Mouse (Mus musculus): Measurements from ENCODE around the gene Hnrnpu. TPM values are rescaled to one million over a fixed set of nuclear protein-coding genes. Genes with fewer than 3 reads are reported as not detected.
A peak's percentile ranks its signal among the peaks of the same experiment; 100 is the strongest.

Hnrnpu gene
- polyA plus RNA-seq (2014; fragmentation: Nextera tagmentation; extraction: Ambion mirVana), result 378 and 384 TPM in 2 replicates

GRCm38 (mm10) chr1:178337551-178338317 lies at the start of gene Hnrnpu:
Gene Hnrnpu (minus strand): TSS chr1:178337797.
- DNase-seq (ENCODE audit: low spot score) (peak; percentile 93), ATAC-seq (replicated peaks; ENCODE audit: low FRiP score, low TSS enrichment, low read depth) (peak; percentile 82)
- peak within 1 kb of the TSS; percentile 100 for H3K4me3 ChIP-seq (ENCODE audit: low read depth, low read length)
- no peaks in the 10 kb centered on the region for H3K27me3 ChIP-seq (replicated peaks; ENCODE audit: control insufficient read depth, insufficient read depth, low read length)
- H3K9ac ChIP-seq (ENCODE audit: low read length), result peak within 1 kb of the TSS; percentile 100
- peaks cover 30% of the 10 kb centered on the region for H3K36me3 ChIP-seq (ENCODE audit: control insufficient read depth, insufficient read depth, low read length)
- H3K4me2 ChIP-seq (ENCODE audit: low read length), result peak within 1 kb of the TSS; percentile 76
- WGBS, result under 1% methylated on average over 72 of the region's 73 CpGs
- peaks cover 9% of the 10 kb centered on the region for H3K4me1 ChIP-seq (replicated peaks; ENCODE audit: control insufficient read depth, insufficient read depth, low read length)
- peak within 1 kb of the TSS; percentile 99 for H3K27ac ChIP-seq (ENCODE audit: low read depth)
- H3K9me3 ChIP-seq (ENCODE audit: control insufficient read depth, low read length), result no peaks in the 10 kb centered on the region

GRCm38 (mm10) chr1:178382165-178382564 lies 44.6 kb upstream of the Hnrnpu start:
- H3K36me3 ChIP-seq (ENCODE audit: control insufficient read depth, insufficient read depth, low read length), result no peaks in the 10 kb centered on the region
- H3K4me2 ChIP-seq (ENCODE audit: low read length), result no peak overlapping the region
- ATAC-seq (replicated peaks; ENCODE audit: low FRiP score, low TSS enrichment, low read depth) (no peak), DNase-seq (ENCODE audit: low spot score) (no peak)
- no peaks in the 10 kb centered on the region for H3K27me3 ChIP-seq (replicated peaks; ENCODE audit: control insufficient read depth, insufficient read depth, low read length)
- H3K9me3 ChIP-seq (ENCODE audit: control insufficient read depth, low read length), result no peaks in the 10 kb centered on the region
- H3K27ac ChIP-seq (ENCODE audit: low read depth), result no peak overlapping the region
- no peaks in the 10 kb centered on the region for H3K4me1 ChIP-seq (replicated peaks; ENCODE audit: control insufficient read depth, insufficient read depth, low read length)
- H3K9ac ChIP-seq (ENCODE audit: low read length), result no peak overlapping the region
- H3K4me3 ChIP-seq (ENCODE audit: low read depth, low read length), result no peak overlapping the region

GRCm38 (mm10) chr1:178379224-178379623 lies 41.6 kb upstream of the Hnrnpu start:
- no peak for ATAC-seq (replicated peaks; ENCODE audit: low FRiP score, low TSS enrichment, low read depth)
- DNase-seq (ENCODE audit: low spot score), result no peak
- Histone ChIP-seq H3K4me1 (replicated peaks; ENCODE audit: control insufficient read depth, insufficient read depth, low read length) (no peaks in the 10 kb centered on the region), H3K4me2 (ENCODE audit: low read length) (no peak overlapping the region), H3K36me3 (ENCODE audit: control insufficient read depth, insufficient read depth, low read length) (no peaks in the 10 kb centered on the region), H3K27me3 (replicated peaks; ENCODE audit: control insufficient read depth, insufficient read depth, low read length) (no peaks in the 10 kb centered on the region), H3K27ac (ENCODE audit: low read depth) (no peak overlapping the region), H3K9ac (ENCODE audit: low read length) (no peak overlapping the region), H3K4me3 (ENCODE audit: low read depth, low read length) (no peak overlapping the region), H3K9me3 (ENCODE audit: control insufficient read depth, low read length) (no peaks in the 10 kb centered on the region)
- WGBS, result 85% methylated on average over 1 of the region's 1 CpGs

GRCm38 (mm10) chr1:178378115-178378514 lies 40.5 kb upstream of the Hnrnpu start:
- no peaks in the 10 kb centered on the region for H3K36me3 ChIP-seq (ENCODE audit: control insufficient read depth, insufficient read depth, low read length)
- H3K27me3 ChIP-seq (replicated peaks; ENCODE audit: control insufficient read depth, insufficient read depth, low read length), result no peaks in the 10 kb centered on the region
- H3K4me1 ChIP-seq (replicated peaks; ENCODE audit: control insufficient read depth, insufficient read depth, low read length), result no peaks in the 10 kb centered on the region
- ATAC-seq (replicated peaks; ENCODE audit: low FRiP score, low TSS enrichment, low read depth), result no peak
- no peaks in the 10 kb centered on the region for H3K9me3 ChIP-seq (ENCODE audit: control insufficient read depth, low read length)
- no peak for DNase-seq (ENCODE audit: low spot score)
- 81% methylated on average over 3 of the region's 3 CpGs for WGBS
- no peak overlapping the region for H3K4me2 ChIP-seq (ENCODE audit: low read length)
- H3K4me3 ChIP-seq (ENCODE audit: low read depth, low read length), result no peak overlapping the region
- H3K27ac ChIP-seq (ENCODE audit: low read depth), result no peak overlapping the region
- H3K9ac ChIP-seq (ENCODE audit: low read length), result no peak overlapping the region

GRCm38 (mm10) chr1:178376907-178377306 lies 39.3 kb upstream of the Hnrnpu start:
- Histone ChIP-seq H3K4me2 (ENCODE audit: low read length) (no peak overlapping the region), H3K4me1 (replicated peaks; ENCODE audit: control insufficient read depth, insufficient read depth, low read length) (no peaks in the 10 kb centered on the region), H3K9ac (ENCODE audit: low read length) (no peak overlapping the region), H3K27ac (ENCODE audit: low read depth) (no peak overlapping the region), H3K4me3 (ENCODE audit: low read depth, low read length) (no peak overlapping the region), H3K9me3 (ENCODE audit: control insufficient read depth, low read length) (no peaks in the 10 kb centered on the region), H3K36me3 (ENCODE audit: control insufficient read depth, insufficient read depth, low read length) (no peaks in the 10 kb centered on the region), H3K27me3 (replicated peaks; ENCODE audit: control insufficient read depth, insufficient read depth, low read length) (no peaks in the 10 kb centered on the region)
- WGBS, result 54% methylated on average over 2 of the region's 2 CpGs
- DNase-seq (ENCODE audit: low spot score), result no peak
- no peak for ATAC-seq (replicated peaks; ENCODE audit: low FRiP score, low TSS enrichment, low read depth)

- no peaks in the 10 kb centered on the region for H3K9me3 ChIP-seq (ENCODE audit: control insufficient read depth, low read length)
- H3K9ac ChIP-seq (ENCODE audit: low read length), result no peak overlapping the region
- no peak overlapping the region for H3K27ac ChIP-seq (ENCODE audit: low read depth)
- H3K4me3 ChIP-seq (ENCODE audit: low read depth, low read length), result no peak overlapping the region
- no peak overlapping the region for H3K4me2 ChIP-seq (ENCODE audit: low read length)
- no peaks in the 10 kb centered on the region for H3K4me1 ChIP-seq (replicated peaks; ENCODE audit: control insufficient read depth, insufficient read depth, low read length)
- no peaks in the 10 kb centered on the region for H3K27me3 ChIP-seq (replicated peaks; ENCODE audit: control insufficient read depth, insufficient read depth, low read length)
- DNase-seq (ENCODE audit: low spot score), result no peak
- 88% methylated on average over 2 of the region's 2 CpGs for WGBS
- ATAC-seq (replicated peaks; ENCODE audit: low FRiP score, low TSS enrichment, low read depth), result peak; percentile 36; the same call in 1 of the 2 replicates
- H3K36me3 ChIP-seq (ENCODE audit: control insufficient read depth, insufficient read depth, low read length), result no peaks in the 10 kb centered on the region
Measured at GRCm38 (mm10) chr1:178376061-178376460, 38.5 kb upstream of the Hnrnpu start.

GRCm38 (mm10) chr1:178375381-178375780 lies 37.8 kb upstream of the Hnrnpu start:
- no peaks in the 10 kb centered on the region for H3K36me3 ChIP-seq (ENCODE audit: control insufficient read depth, insufficient read depth, low read length)
- no peaks in the 10 kb centered on the region for H3K9me3 ChIP-seq (ENCODE audit: control insufficient read depth, low read length)
- no peak overlapping the region for H3K4me2 ChIP-seq (ENCODE audit: low read length)
- H3K4me1 ChIP-seq (replicated peaks; ENCODE audit: control insufficient read depth, insufficient read depth, low read length), result no peaks in the 10 kb centered on the region
- ATAC-seq (replicated peaks; ENCODE audit: low FRiP score, low TSS enrichment, low read depth) (no peak), DNase-seq (ENCODE audit: low spot score) (no peak)
- H3K4me3 ChIP-seq (ENCODE audit: low read depth, low read length), result no peak overlapping the region
- H3K27ac ChIP-seq (ENCODE audit: low read depth), result no peak overlapping the region
- H3K27me3 ChIP-seq (replicated peaks; ENCODE audit: control insufficient read depth, insufficient read depth, low read length), result no peaks in the 10 kb centered on the region
- no peak overlapping the region for H3K9ac ChIP-seq (ENCODE audit: low read length)

GRCm38 (mm10) chr1:178372681-178373080 lies 35.1 kb upstream of the Hnrnpu start:
- H3K4me3 ChIP-seq (ENCODE audit: low read depth, low read length), result no peak overlapping the region
- no peaks in the 10 kb centered on the region for H3K36me3 ChIP-seq (ENCODE audit: control insufficient read depth, insufficient read depth, low read length)
- no peak overlapping the region for H3K9ac ChIP-seq (ENCODE audit: low read length)
- H3K27me3 ChIP-seq (replicated peaks; ENCODE audit: control insufficient read depth, insufficient read depth, low read length), result no peaks in the 10 kb centered on the region
- H3K4me1 ChIP-seq (replicated peaks; ENCODE audit: control insufficient read depth, insufficient read depth, low read length), result peaks cover 8% of the 10 kb centered on the region; the same call in 1 of the 2 replicates
- H3K27ac ChIP-seq (ENCODE audit: low read depth), result no peak overlapping the region
- H3K9me3 ChIP-seq (ENCODE audit: control insufficient read depth, low read length), result no peaks in the 10 kb centered on the region
- ATAC-seq (replicated peaks; ENCODE audit: low FRiP score, low TSS enrichment, low read depth) (no peak), DNase-seq (ENCODE audit: low spot score) (no peak)
- WGBS, result 88% methylated on average over 4 of the region's 4 CpGs
- H3K4me2 ChIP-seq (ENCODE audit: low read length), result no peak overlapping the region

GRCm38 (mm10) chr1:178369272-178369651 lies 31.7 kb upstream of the Hnrnpu start:
- ATAC-seq (replicated peaks; ENCODE audit: low FRiP score, low TSS enrichment, low read depth) (peak; percentile 84), DNase-seq (ENCODE audit: low spot score) (no peak)
- Histone ChIP-seq H3K27me3 (replicated peaks; ENCODE audit: control insufficient read depth, insufficient read depth, low read length) (no peaks in the 10 kb centered on the region), H3K9ac (ENCODE audit: low read length) (peak overlapping the region; percentile 59), H3K9me3 (ENCODE audit: control insufficient read depth, low read length) (no peaks in the 10 kb centered on the region), H3K4me1 (replicated peaks; ENCODE audit: control insufficient read depth, insufficient read depth, low read length) (peaks cover 9% of the 10 kb centered on the region; the same call in 1 of the 2 replicates), H3K4me3 (ENCODE audit: low read depth, low read length) (peak overlapping the region; percentile 54), H3K36me3 (ENCODE audit: control insufficient read depth, insufficient read depth, low read length) (no peaks in the 10 kb centered on the region), H3K4me2 (ENCODE audit: low read length) (peak overlapping the region; percentile 87), H3K27ac (ENCODE audit: low read depth) (peak overlapping the region; percentile 80)
- under 1% methylated on average over 11 of the region's 11 CpGs for whole genome bisulfite sequencing

Measured in intestine, embryonic 14.5 days (tissue).